In the genomic region with DNA sequence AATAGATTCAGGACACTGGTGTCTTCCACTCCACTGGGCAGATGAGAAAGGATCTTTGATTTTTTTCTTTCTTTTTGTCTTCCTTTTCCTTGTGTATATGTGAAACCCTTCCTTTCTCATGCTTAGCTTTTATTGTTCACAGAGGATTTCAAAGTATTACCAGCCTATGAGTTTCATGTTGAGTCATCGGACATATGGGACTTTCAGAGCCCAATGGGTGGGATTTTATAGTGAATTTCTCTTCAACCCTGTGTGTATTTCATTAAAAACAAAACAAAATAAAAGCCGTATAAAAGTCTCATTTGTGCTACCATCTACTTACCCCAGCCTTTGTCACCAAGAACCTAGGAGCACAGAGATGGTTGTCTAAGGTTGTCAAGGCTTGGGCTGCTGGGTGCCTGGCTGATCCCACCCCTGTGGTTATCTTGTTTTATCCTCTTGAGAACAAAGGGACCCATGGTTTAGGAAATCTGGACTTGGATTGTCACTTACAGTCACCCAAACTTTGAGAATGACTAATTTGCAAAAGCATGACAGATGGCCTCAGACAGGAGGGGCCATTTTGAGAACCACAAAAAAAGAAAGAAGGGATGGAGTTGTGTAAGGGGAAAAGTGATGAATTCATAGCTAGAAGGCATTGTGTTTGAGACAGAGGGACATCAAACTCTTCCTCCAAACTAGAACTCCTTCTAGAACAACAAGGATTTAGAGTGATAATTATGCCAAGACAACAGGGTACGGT, we compare ENCODE assay signal across 10 mouse cellular contexts.
"Had no signal": no experiment of that assay in that cellular context is flagged by ENCODE, and none has a peak within 500 bp of the region (broad histone marks: within the 10 kb centered on the region; RNA-seq: fewer than 3 reads in every experiment).

No protein-coding gene starts in this region.

- DNase-seq: kidney, adult 8-10 months; kidney, postnatal 10 days; kidney, postnatal 36 days; layer of hippocampus, postnatal 36 days; liver, embryonic 13.5 days; lung, adult 2 months; right cerebral cortex, postnatal 14 days; right cerebral cortex, postnatal 4 days; thymus, postnatal 25 days had no signal

- ATAC-seq: midbrain, embryonic 15.5 days had no signal
